Mouse (Mus musculus): ENCODE results near the gene Plch2.

Gene Plch2

GRCm38 (mm10) chr4:154960021-154960689, 96.4 kb downstream of the Plch2 start:
- CTCF ChIA-PET: no interaction called here

- CTCF ChIA-PET: no interaction called here
Observed at GRCm38 (mm10) chr4:154958621-154959020, 98.0 kb downstream of the Plch2 start.

- CTCF ChIA-PET: no interaction called here
Observed at GRCm38 (mm10) chr4:154958171-154958570, 98.4 kb downstream of the Plch2 start.

- CTCF ChIA-PET: interaction anchor here (0.6 kb wide), 1 partner anchor 9 kb away, joined by 3 read pairs; no protein-coding TSS in a partner anchor
Observed at GRCm38 (mm10) chr4:154957289-154957993, 99.1 kb downstream of the Plch2 start.

GRCm38 (mm10) chr4:154956604-154957003, 100.0 kb downstream of the Plch2 start:
- CTCF ChIA-PET: no interaction called here

- CTCF ChIA-PET: interaction anchor here (1.1 kb wide), 1 partner anchor 9 kb away, joined by 3 read pairs; the partner anchor contains the start of gene Hes5
Observed at GRCm38 (mm10) chr4:154952461-154953241, 103.9 kb downstream of the Plch2 start.

- CTCF ChIA-PET: interaction anchor here (0.8 kb wide), 1 partner anchor 15 kb away, joined by 3 read pairs; no protein-coding TSS in a partner anchor
Observed at GRCm38 (mm10) chr4:154949589-154949982, 107.0 kb downstream of the Plch2 start.

- CTCF ChIA-PET: interaction anchor here (0.8 kb wide), 2 partner anchors 9 to 15 kb away, joined by 3 read pairs; no protein-coding TSS in a partner anchor
Observed at GRCm38 (mm10) chr4:154948940-154949588, 107.5 kb downstream of the Plch2 start.

- CTCF ChIA-PET: interaction anchor here (0.6 to 0.8 kb wide), 3 partner anchors 9 to 110 kb away, joined by 3 to 6 read pairs (median 5); no protein-coding TSS in a partner anchor
Observed at GRCm38 (mm10) chr4:154948066-154948939, 108.3 kb downstream of the Plch2 start.

- CTCF ChIA-PET: no interaction called here
Observed at GRCm38 (mm10) chr4:154946319-154946718, 110.3 kb downstream of the Plch2 start.

GRCm38 (mm10) chr4:154944121-154944590, 112.4 kb downstream of the Plch2 start:
- CTCF ChIA-PET: no interaction called here

- CTCF ChIA-PET: no interaction called here
Observed at GRCm38 (mm10) chr4:154943323-154944039, 113.1 kb downstream of the Plch2 start.

- CTCF ChIA-PET: no interaction called here
Observed at GRCm38 (mm10) chr4:154942632-154943322, 113.8 kb downstream of the Plch2 start.

- CTCF ChIA-PET: no interaction called here
Observed at GRCm38 (mm10) chr4:154941831-154942230, 114.8 kb downstream of the Plch2 start.

GRCm38 (mm10) chr4:154940156-154940555, 116.4 kb downstream of the Plch2 start:
- CTCF ChIA-PET: no interaction called here

- CTCF ChIA-PET: interaction anchor here (1.4 kb wide), 1 partner anchor 25 kb away, joined by 3 read pairs; no protein-coding TSS in a partner anchor
Observed at GRCm38 (mm10) chr4:154937746-154938145, 118.8 kb downstream of the Plch2 start.

- CTCF ChIA-PET: interaction anchor here (0.7 kb wide), 1 partner anchor 129 kb away, joined by 3 read pairs; no protein-coding TSS in a partner anchor
Observed at GRCm38 (mm10) chr4:154936542-154937255, 119.9 kb downstream of the Plch2 start.

GRCm38 (mm10) chr4:154935788-154936187, 120.8 kb downstream of the Plch2 start:
- CTCF ChIA-PET: interaction anchor here (0.6 kb wide), 1 partner anchor 13 kb away, joined by 3 read pairs; no protein-coding TSS in a partner anchor
